Mouse (Mus musculus): ENCODE results near the gene Obsl1.

- TF ChIP-seq CTCF (conservative IDR thresholded peaks at IDR 0.05 in 1 of 2, IDR thresholded peaks at IDR 0.05 in 1 of 2; ENCODE audit: low read depth in 2 of 2, low read length in 2 of 2) (no peak), POLR2A (IDR thresholded peaks at IDR 0.05; ENCODE audit: low read depth, low read length) (no peak), USF2 (conservative IDR thresholded peaks at IDR 0.05; ENCODE audit: low read depth, low read length) (no peak), SMC3 (IDR thresholded peaks at IDR 0.05; ENCODE audit: low read depth, low read length) (no peak), GABPA (IDR thresholded peaks at IDR 0.05; ENCODE audit: insufficient replicate concordance, low read depth, low read length) (no peak), ELF1 (IDR thresholded peaks at IDR 0.05; ENCODE audit: low read depth, low read length) (no peak), CHD1 (IDR thresholded peaks at IDR 0.05; ENCODE audit: low read depth, low read length) (no peak), EP300 (IDR thresholded peaks at IDR 0.05; ENCODE audit: low read length) (no peak), RCOR1 (conservative IDR thresholded peaks at IDR 0.05; ENCODE audit: low read depth, low read length) (no peak), USF1 (IDR thresholded peaks at IDR 0.05; ENCODE audit: low read depth, low read length) (no peak), ZKSCAN1 (IDR thresholded peaks at IDR 0.05; ENCODE audit: borderline replicate concordance, low read depth, low read length) (no peak), MXI1 (IDR thresholded peaks at IDR 0.05; ENCODE audit: low read depth, low read length) (no peak), JUND (conservative IDR thresholded peaks at IDR 0.05; ENCODE audit: low read depth, low read length) (no peak), CHD2 (IDR thresholded peaks at IDR 0.05; ENCODE audit: low read length) (no peak)
These were observed 48.6 kb downstream of the Obsl1 start for GRCm38 (mm10) chr1:75457710-75458024.
